Mouse (Mus musculus) stomach, postnatal 0 days (tissue): ENCODE measurements at regions not wholly inside any gene's neighbourhood (a gene's known extent, or its start where the extent isn't known, plus 50 kb on each side); places are given as distances from the start of the nearest gene placed in this dataset.

Experiments
- CTCF ChIP-seq: IDR thresholded peaks from 2 replicates; pipeline ENCODE4 v1.5.1; 2016; ENCODE audit warnings: antibody characterized with exemption, low read depth, mild to moderate bottlenecking, moderate library complexity
- EP300 ChIP-seq: optimal IDR thresholded peaks from 2 replicates; pipeline ENCODE3; 2016; ENCODE audit warnings: antibody characterized with exemption

DNA sequence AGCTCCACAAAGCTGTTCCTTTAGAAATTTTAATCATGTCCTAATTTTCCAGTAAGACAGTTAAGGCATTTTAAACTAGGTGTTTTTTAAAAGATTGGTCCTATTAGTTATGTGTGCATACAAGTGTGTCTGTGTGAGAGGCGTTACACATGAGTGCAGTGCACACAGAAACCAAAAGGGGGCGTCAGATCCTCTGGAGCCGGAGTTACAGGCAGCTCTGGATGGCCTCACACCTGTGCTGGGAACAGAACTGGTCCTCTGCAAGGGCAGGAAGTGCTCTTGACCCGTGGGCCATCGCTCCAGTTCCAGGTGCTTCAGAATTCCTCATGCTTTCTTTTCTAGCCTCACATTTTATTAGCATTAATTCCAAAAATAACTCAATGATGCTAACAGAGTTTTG lies 122.3 kb downstream of the Kctd15 start:
- TF ChIP-seq CTCF = no peak
- TF ChIP-seq EP300 = no peak
